Mouse (Mus musculus): ENCODE data around the gene Slc30a6. TPM values are rescaled to one million over a fixed set of nuclear protein-coding genes. Genes with fewer than 3 reads are reported as not detected.

The Slc30a6 gene
- 46.7 and 51.8 TPM in 2 replicates for polyA plus RNA-seq (2015; fragmentation: Nextera tagmentation; extraction: Ambion mirVana)

DNA sequence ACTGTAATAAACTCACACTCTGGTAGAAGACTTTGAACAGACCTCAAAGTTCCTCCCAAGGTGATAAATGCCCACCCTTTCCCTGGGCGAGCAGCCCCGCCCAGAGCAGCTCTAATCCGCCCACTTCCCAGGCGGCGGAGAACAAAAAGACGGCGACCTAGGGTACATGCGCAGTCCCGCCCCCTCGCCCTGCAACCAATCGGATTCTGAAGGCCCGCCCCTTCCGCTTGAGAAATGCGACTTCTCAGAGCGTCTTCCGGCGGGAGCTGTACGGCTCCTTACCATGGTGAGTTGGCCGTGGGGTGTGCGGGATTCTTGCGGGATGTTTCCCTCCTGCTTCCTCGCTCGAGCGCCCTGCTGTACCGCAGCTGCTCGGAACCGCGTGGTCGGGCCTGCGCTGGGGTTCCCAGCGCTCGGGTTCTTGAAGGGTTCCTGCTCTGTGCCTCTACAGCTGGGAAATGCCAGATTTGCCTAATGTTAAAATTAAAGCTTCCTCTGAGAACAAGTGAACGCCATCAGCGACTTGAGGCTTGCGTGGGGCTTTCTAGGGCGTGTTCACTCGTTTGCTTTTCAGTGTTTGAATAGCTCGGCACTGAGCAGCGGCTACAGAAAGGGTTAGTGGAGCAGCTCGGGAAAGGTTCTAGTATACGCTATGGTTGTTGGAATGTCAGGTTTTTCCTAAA is at the start of gene Slc30a6:
TSS of gene Slc30a6 (plus strand) at position 226 of the 683 bp plus-strand sequence.
- Histone ChIP-seq H3K4me1 (ENCODE audit: insufficient read depth, low read length) (peaks cover 6% of the 10 kb centered on the region; the same call in 1 of the 2 replicates), H3K27ac (ENCODE audit: low read length) (peak within 1 kb of the TSS; percentile 91), H3K27me3 (ENCODE audit: insufficient read depth, low read length) (no peaks in the 10 kb centered on the region), H3K9me3 (ENCODE audit: low read length) (no peaks in the 10 kb centered on the region), H3K36me3 (ENCODE audit: insufficient read depth, low read length) (no peaks in the 10 kb centered on the region), H3K4me2 (replicated peaks; ENCODE audit: low read depth, low read length) (peak within 1 kb of the TSS; percentile 67), H3K9ac (replicated peaks; ENCODE audit: low read length) (peak within 1 kb of the TSS; percentile 87), H3K4me3 (ENCODE audit: low read length) (peak within 1 kb of the TSS; percentile 83)
- peak; percentile 99 for ATAC-seq (ENCODE audit: low FRiP score, low TSS enrichment)
- WGBS: under 1% methylated on average over 41 of the region's 41 CpGs

DNA sequence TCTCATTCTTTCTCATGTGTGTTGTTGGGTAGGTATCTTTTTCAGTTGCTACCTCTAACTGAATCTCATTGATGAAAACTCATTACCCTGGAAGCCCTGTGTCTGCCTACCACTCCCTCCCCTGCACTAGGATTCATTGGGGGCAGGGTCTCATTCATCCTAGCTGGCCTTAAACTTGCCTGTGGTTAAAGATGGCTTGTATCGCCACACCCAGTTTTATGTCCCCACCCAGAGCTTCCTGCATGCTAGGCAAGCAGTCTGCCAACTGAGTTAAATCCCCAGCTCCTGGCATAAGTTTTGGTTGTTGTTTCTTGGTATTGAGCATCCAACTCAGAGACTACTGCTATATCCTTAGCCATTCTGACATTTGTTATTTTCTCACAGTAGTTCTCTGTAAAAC is 31.8 kb upstream of the Slc30a6 start:
- Histone ChIP-seq H3K9me3 (ENCODE audit: low read length) (no peaks in the 10 kb centered on the region), H3K36me3 (ENCODE audit: insufficient read depth, low read length) (peaks cover 23% of the 10 kb centered on the region), H3K4me1 (ENCODE audit: insufficient read depth, low read length) (no peaks in the 10 kb centered on the region), H3K27me3 (ENCODE audit: insufficient read depth, low read length) (no peaks in the 10 kb centered on the region), H3K4me2 (replicated peaks; ENCODE audit: low read depth, low read length) (no peak overlapping the region), H3K4me3 (ENCODE audit: low read length) (no peak overlapping the region), H3K9ac (replicated peaks; ENCODE audit: low read length) (no peak overlapping the region), H3K27ac (ENCODE audit: low read length) (no peak overlapping the region)
- 85% methylated on average over 1 of the region's 1 CpGs for WGBS
- ATAC-seq (ENCODE audit: low FRiP score, low TSS enrichment): no peak

DNA sequence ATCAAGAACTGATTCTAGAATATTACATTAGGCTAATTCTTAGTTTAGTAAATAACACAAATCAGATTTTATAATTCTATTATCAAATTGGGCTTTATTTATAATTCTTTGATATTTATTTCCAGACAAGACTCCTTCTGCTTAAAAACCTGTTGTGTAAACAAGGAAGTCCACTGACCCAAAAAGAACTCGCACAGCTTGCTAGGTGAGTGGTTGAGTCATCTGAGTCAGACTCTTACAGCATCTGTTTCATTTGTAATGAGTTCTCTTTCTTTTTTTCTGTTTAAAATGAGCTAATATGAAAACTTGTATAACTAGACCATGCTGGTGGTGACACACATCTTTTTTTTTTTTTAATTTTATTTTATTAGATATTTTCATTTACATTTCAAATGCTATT is 18.5 kb upstream of the Slc30a6 start:
- Histone ChIP-seq H3K9me3 (ENCODE audit: low read length) (no peaks in the 10 kb centered on the region), H3K27ac (ENCODE audit: low read length) (no peak overlapping the region), H3K4me2 (replicated peaks; ENCODE audit: low read depth, low read length) (no peak overlapping the region), H3K4me1 (ENCODE audit: insufficient read depth, low read length) (no peaks in the 10 kb centered on the region), H3K4me3 (ENCODE audit: low read length) (no peak overlapping the region), H3K27me3 (ENCODE audit: insufficient read depth, low read length) (no peaks in the 10 kb centered on the region), H3K9ac (replicated peaks; ENCODE audit: low read length) (no peak overlapping the region), H3K36me3 (ENCODE audit: insufficient read depth, low read length) (peaks cover 43% of the 10 kb centered on the region)
- ATAC-seq (ENCODE audit: low FRiP score, low TSS enrichment): no peak
- 94% methylated on average over 1 of the region's 1 CpGs for WGBS

DNA sequence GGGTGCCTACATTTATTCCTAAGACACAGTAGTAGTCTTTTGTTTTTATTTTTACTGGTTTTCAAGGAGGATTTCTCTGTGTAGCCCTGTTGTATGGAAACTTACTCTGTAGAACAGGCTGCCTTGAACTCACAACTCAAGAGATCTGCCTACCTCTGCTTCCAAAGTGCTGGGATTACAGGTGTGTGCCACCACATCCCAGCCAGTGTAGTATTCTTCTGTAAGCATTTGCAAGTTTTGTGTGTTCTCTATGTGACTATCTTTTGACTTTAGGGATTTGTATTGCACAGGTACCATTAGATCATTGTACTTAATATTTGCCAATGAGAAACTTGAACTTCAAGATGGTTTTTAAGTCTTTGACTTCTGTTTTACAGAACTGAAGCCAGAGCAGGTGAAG is 8.8 kb upstream of the Slc30a6 start:
- Histone ChIP-seq H3K4me2 (replicated peaks; ENCODE audit: low read depth, low read length) (no peak overlapping the region), H3K36me3 (ENCODE audit: insufficient read depth, low read length) (peaks cover 48% of the 10 kb centered on the region), H3K9me3 (ENCODE audit: low read length) (no peaks in the 10 kb centered on the region), H3K4me1 (ENCODE audit: insufficient read depth, low read length) (no peaks in the 10 kb centered on the region), H3K27me3 (ENCODE audit: insufficient read depth, low read length) (no peaks in the 10 kb centered on the region), H3K4me3 (ENCODE audit: low read length) (no peak overlapping the region), H3K9ac (replicated peaks; ENCODE audit: low read length) (no peak overlapping the region), H3K27ac (ENCODE audit: low read length) (no peak overlapping the region)
- ATAC-seq (ENCODE audit: low FRiP score, low TSS enrichment): no peak

DNA sequence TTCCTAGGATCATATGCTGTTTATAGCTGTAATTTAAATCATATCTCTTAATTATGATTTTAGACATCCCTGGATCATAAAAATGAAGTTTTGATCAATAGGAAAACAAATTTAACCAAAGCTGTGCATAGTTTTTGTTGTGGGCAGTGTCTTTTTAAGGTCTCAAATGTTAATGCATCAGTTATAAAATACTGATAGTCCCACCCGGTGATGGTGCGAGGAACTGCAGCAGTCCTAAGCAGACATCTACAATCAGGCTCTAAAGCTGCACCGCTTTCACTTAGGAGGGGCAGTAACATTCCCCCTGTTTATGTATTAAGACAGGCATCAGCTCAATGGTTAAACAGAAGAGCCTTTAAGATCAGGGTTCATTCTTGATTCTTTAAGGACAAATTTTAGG is 5.6 kb upstream of the Slc30a6 start:
- Histone ChIP-seq H3K4me2 (replicated peaks; ENCODE audit: low read depth, low read length) (no peak overlapping the region), H3K27me3 (ENCODE audit: insufficient read depth, low read length) (no peaks in the 10 kb centered on the region), H3K27ac (ENCODE audit: low read length) (no peak overlapping the region), H3K36me3 (ENCODE audit: insufficient read depth, low read length) (peaks cover 22% of the 10 kb centered on the region; the same call in 1 of the 2 replicates), H3K4me1 (ENCODE audit: insufficient read depth, low read length) (no peaks in the 10 kb centered on the region), H3K9ac (replicated peaks; ENCODE audit: low read length) (no peak overlapping the region), H3K9me3 (ENCODE audit: low read length) (no peaks in the 10 kb centered on the region), H3K4me3 (ENCODE audit: low read length) (no peak overlapping the region)
- 84% methylated on average over 3 of the region's 3 CpGs for WGBS
- ATAC-seq (ENCODE audit: low FRiP score, low TSS enrichment): no peak

DNA sequence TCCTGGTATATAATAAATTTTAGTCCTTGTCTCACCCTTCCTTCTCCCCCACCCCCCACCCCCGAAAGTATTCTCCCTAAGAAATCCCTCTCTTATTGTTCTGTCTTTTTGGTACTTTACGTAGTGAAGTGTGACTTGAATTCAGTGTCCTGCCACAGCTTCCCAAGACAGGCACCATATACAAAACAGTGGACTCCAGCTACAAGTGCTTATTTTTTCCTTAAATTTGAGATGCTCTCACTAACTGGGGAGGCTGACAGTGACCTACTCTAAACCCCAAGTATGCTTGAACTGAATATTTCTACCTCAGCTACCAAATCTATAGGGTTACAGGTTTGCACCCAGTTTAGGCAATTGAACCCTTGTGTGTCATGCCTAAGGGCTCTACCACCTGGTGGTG is 1.0 kb upstream of the Slc30a6 start:
- WGBS: 85% methylated on average over 2 of the region's 2 CpGs
- H3K4me2 ChIP-seq (replicated peaks; ENCODE audit: low read depth, low read length): 0 out of 2 replicates have a peak overlapping the region, but pooled peaks have one; percentile 56
- H3K27ac ChIP-seq (ENCODE audit: low read length): no peak overlapping the region
- H3K27me3 ChIP-seq (ENCODE audit: insufficient read depth, low read length): no peaks in the 10 kb centered on the region
- H3K36me3 ChIP-seq (ENCODE audit: insufficient read depth, low read length): no peaks in the 10 kb centered on the region
- no peaks in the 10 kb centered on the region for H3K9me3 ChIP-seq (ENCODE audit: low read length)
- H3K4me1 ChIP-seq (ENCODE audit: insufficient read depth, low read length): peaks cover 6% of the 10 kb centered on the region; the same call in 1 of the 2 replicates
- no peak overlapping the region for H3K9ac ChIP-seq (replicated peaks; ENCODE audit: low read length)
- no peak overlapping the region for H3K4me3 ChIP-seq (ENCODE audit: low read length)
- ATAC-seq (ENCODE audit: low FRiP score, low TSS enrichment): no peak; the same call in 1 of the 2 replicates

DNA sequence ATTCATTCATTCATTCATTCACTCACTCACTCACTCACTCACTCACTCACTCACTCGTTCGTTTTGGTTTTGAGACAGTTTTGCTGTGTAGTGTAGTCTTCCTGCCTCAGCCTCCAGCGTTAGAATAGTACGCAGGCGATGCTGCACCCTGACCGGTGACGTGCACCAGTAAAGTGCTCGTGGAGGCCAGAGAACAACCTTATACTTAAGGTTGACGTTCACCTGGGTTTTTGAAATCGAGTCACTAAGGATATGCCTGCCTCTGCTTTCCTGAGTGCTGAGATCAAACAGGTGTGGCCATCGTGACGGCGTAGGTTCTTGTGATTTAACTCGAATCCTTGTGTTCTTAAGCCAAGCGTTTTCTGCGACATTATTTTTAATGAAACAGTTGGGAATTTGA is 553 bp upstream of the Slc30a6 start:
- H3K4me2 ChIP-seq (replicated peaks; ENCODE audit: low read depth, low read length): peak overlapping the region; percentile 56
- H3K4me1 ChIP-seq (ENCODE audit: insufficient read depth, low read length): peaks cover 6% of the 10 kb centered on the region; the same call in 1 of the 2 replicates
- 30% methylated on average over 16 of the region's 16 CpGs for WGBS
- ATAC-seq (ENCODE audit: low FRiP score, low TSS enrichment): peak; percentile 42; the same call in 1 of the 2 replicates
- no peaks in the 10 kb centered on the region for H3K27me3 ChIP-seq (ENCODE audit: insufficient read depth, low read length)
- no peaks in the 10 kb centered on the region for H3K36me3 ChIP-seq (ENCODE audit: insufficient read depth, low read length)
- H3K9me3 ChIP-seq (ENCODE audit: low read length): no peaks in the 10 kb centered on the region
- H3K4me3 ChIP-seq (ENCODE audit: low read length): peak overlapping the region; percentile 83
- H3K9ac ChIP-seq (replicated peaks; ENCODE audit: low read length): peak overlapping the region; percentile 53
- peak overlapping the region; percentile 58; the same call in 1 of the 2 replicates for H3K27ac ChIP-seq (ENCODE audit: low read length)

DNA sequence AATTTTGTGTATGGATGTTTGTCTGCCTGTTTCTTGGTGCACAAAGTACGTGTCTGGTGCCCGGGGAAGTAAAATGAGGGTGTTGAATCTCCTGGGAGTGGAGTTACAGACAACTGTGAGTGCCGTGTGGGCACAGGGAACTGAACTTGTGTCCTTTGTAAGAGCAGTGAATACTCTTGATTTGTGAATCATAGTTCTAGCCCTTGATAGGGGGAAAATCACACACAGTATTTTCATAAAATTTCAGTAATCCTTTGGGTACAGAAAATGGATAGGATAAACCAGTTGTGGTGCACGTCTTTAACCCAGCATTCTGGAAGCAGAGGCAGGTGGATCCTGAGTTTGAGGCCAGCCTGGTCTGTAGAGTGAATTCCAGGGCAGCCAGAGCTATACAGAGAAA is 1.4 kb downstream of the Slc30a6 start:
- Histone ChIP-seq H3K9ac (replicated peaks; ENCODE audit: low read length) (peak overlapping the region; percentile 87), H3K4me2 (replicated peaks; ENCODE audit: low read depth, low read length) (peak overlapping the region; percentile 67), H3K4me1 (ENCODE audit: insufficient read depth, low read length) (peaks cover 6% of the 10 kb centered on the region; the same call in 1 of the 2 replicates), H3K36me3 (ENCODE audit: insufficient read depth, low read length) (no peaks in the 10 kb centered on the region), H3K27ac (ENCODE audit: low read length) (no peak overlapping the region), H3K4me3 (ENCODE audit: low read length) (peak overlapping the region; percentile 83), H3K9me3 (ENCODE audit: low read length) (no peaks in the 10 kb centered on the region), H3K27me3 (ENCODE audit: insufficient read depth, low read length) (no peaks in the 10 kb centered on the region)
- no peak for ATAC-seq (ENCODE audit: low FRiP score, low TSS enrichment)
- 72% methylated on average over 4 of the region's 4 CpGs for WGBS

DNA sequence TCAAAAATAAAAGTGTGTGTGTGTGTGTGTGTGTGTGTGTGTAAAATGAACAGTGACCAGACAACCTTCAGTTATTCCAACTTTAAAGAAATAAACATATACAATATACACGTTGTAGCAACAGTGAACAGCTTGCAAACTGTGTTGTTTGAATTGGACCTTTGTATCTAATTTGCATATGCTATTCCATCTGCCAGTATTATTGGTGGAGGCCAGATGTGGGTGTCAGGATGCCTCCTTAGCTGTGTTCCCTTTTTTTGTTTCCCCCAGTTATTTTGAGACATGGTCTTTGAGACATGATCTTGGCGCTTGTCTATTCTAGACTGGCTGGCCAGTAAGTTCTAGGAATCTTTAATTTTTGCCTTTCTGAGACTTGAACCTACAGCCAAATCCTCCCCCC is 1.8 kb downstream of the Slc30a6 start:
- Histone ChIP-seq H3K9ac (replicated peaks; ENCODE audit: low read length) (no peak overlapping the region), H3K4me2 (replicated peaks; ENCODE audit: low read depth, low read length) (no peak overlapping the region), H3K36me3 (ENCODE audit: insufficient read depth, low read length) (peaks cover 3% of the 10 kb centered on the region; the same call in 1 of the 2 replicates), H3K4me3 (ENCODE audit: low read length) (no peak overlapping the region), H3K4me1 (ENCODE audit: insufficient read depth, low read length) (peaks cover 6% of the 10 kb centered on the region; the same call in 1 of the 2 replicates), H3K27me3 (ENCODE audit: insufficient read depth, low read length) (no peaks in the 10 kb centered on the region), H3K27ac (ENCODE audit: low read length) (no peak overlapping the region), H3K9me3 (ENCODE audit: low read length) (no peaks in the 10 kb centered on the region)
- no peak for ATAC-seq (ENCODE audit: low FRiP score, low TSS enrichment)
- WGBS: 79% methylated on average over 2 of the region's 2 CpGs

DNA sequence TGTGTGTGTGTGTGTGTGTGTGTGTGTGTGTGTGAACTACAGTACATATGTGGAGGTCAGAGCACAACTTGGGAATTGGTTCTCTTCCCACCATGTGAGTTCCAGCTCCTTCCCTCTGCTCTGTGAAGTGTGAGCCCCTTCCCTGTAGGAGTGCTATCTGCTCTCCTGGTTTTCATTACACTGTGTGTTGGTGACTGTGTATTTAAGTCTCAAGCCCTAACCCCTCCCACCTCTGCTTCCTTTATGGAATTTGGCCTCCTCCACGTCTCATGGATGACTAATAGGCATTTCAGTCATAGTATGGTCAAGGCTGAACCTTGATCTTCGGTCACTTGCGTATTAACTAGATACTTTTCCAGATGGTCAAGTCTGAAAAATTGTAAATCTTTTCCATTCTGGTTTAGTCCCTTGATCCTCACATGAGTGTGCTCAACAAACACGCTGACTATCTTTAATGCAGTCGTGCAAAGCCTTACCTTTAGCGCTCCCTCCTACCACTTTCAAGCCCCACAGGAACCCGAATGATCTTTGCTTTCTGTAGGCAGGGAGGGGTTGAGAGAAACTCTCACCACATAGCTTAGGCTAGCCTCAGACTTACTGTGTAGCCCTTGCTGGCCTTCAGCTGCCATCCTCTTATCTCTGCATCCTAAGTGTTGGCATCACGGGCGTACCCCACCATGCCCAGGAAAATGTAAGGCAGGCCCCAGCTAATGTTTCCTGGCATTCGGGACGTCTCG is 7.2 kb downstream of the Slc30a6 start:
- Histone ChIP-seq H3K9ac (replicated peaks; ENCODE audit: low read length) (no peak overlapping the region), H3K4me3 (ENCODE audit: low read length) (no peak overlapping the region), H3K27ac (ENCODE audit: low read length) (peak overlapping the region; percentile 45; the same call in 1 of the 2 replicates), H3K4me1 (ENCODE audit: insufficient read depth, low read length) (no peaks in the 10 kb centered on the region), H3K27me3 (ENCODE audit: insufficient read depth, low read length) (no peaks in the 10 kb centered on the region), H3K9me3 (ENCODE audit: low read length) (no peaks in the 10 kb centered on the region), H3K36me3 (ENCODE audit: insufficient read depth, low read length) (peaks cover 39% of the 10 kb centered on the region), H3K4me2 (replicated peaks; ENCODE audit: low read depth, low read length) (no peak overlapping the region)
- peak; percentile 73; the same call in 1 of the 2 replicates for ATAC-seq (ENCODE audit: low FRiP score, low TSS enrichment)
- 93% methylated on average over 12 of the region's 12 CpGs for WGBS

Data from kidney, embryonic 16.5 days (tissue).